Mouse (Mus musculus) stomach, embryonic 16.5 days (tissue): ENCODE data around the gene Hes5. TPM values are rescaled to one million over a fixed set of nuclear protein-coding genes. Genes with fewer than 3 reads are reported as not detected.
A peak's percentile ranks its signal among the peaks of the same experiment; 100 is the strongest.

Experiments used
- ATAC-seq: fragments of 200-750 bp; cut with Nextera tagmentation; 2 replicates; pipeline ENCODE4 v1.8.0; 2017; ENCODE audit warnings: moderate number of reproducible peaks, moderate TSS enrichment; ENCODE audit not compliant: insufficient read depth, low FRiP score
- H3K27ac ChIP-seq: fragments of 300-500 bp; sonication (generic); 2 replicates; pipeline ENCODE4 v1.5.1; 2014; ENCODE audit warnings: low read length
- H3K27me3 ChIP-seq: fragments of 300-500 bp; sonication (generic); 2 replicates; pipeline ENCODE4 v1.6.1; 2014; ENCODE audit warnings: low read length, control low read depth, mixed read lengths; ENCODE audit not compliant: control insufficient read depth, insufficient read depth
- H3K36me3 ChIP-seq: fragments of 300-500 bp; sonication (generic); 2 replicates; pipeline ENCODE4 v1.6.1; 2014; ENCODE audit warnings: low read length; ENCODE audit not compliant: control insufficient read depth, insufficient read depth
- H3K4me1 ChIP-seq: fragments of 300-500 bp; sonication (generic); 2 replicates; pipeline ENCODE4 v1.6.1; 2014; ENCODE audit warnings: low read length, control low read depth, mixed read lengths; ENCODE audit not compliant: control insufficient read depth, insufficient read depth
- H3K4me2 ChIP-seq: fragments of 300-500 bp; sonication (generic); 2 replicates; pipeline ENCODE4 v1.6.1; 2014; ENCODE audit warnings: low read depth, low read length, mixed read lengths
- H3K4me3 ChIP-seq: fragments of 300-500 bp; sonication (generic); replicated peaks from 2 replicates; pipeline ENCODE4 v1.5.1; 2014; ENCODE audit warnings: mild to moderate bottlenecking, low read length
- H3K9ac ChIP-seq: fragments of 300-500 bp; sonication (generic); 2 replicates; pipeline ENCODE4 v1.6.1; 2014; ENCODE audit warnings: low read length
- H3K9me3 ChIP-seq: fragments of 300-500 bp; sonication (generic); replicated peaks from 2 replicates; pipeline ENCODE4 v1.6.1; 2016; ENCODE audit warnings: low read length, control low read depth; ENCODE audit not compliant: control insufficient read depth
- WGBS: fragments of 180-500 bp; shearing (Covaris S2); extraction: QIAGEN DNeasy Blood & Tissue Kit; methylation state at CpG from one replicate; pipeline ENCODE4 v1.1.7; 2014; 5-methylcytosine and 5-hydroxymethylcytosine counted together
- polyA plus RNA-seq: library from polyadenylated mRNA; unstranded; fragments of >200 nt; fragmentation: Nextera tagmentation; extraction: Ambion mirVana; gene quantifications from 2 replicates; pipeline ENCODE4 v1.2.1, GENCODE M21; 2015

Gene Hes5
- polyA plus RNA-seq, 1 experiment from 2014 or later: 1.0 TPM

DNA sequence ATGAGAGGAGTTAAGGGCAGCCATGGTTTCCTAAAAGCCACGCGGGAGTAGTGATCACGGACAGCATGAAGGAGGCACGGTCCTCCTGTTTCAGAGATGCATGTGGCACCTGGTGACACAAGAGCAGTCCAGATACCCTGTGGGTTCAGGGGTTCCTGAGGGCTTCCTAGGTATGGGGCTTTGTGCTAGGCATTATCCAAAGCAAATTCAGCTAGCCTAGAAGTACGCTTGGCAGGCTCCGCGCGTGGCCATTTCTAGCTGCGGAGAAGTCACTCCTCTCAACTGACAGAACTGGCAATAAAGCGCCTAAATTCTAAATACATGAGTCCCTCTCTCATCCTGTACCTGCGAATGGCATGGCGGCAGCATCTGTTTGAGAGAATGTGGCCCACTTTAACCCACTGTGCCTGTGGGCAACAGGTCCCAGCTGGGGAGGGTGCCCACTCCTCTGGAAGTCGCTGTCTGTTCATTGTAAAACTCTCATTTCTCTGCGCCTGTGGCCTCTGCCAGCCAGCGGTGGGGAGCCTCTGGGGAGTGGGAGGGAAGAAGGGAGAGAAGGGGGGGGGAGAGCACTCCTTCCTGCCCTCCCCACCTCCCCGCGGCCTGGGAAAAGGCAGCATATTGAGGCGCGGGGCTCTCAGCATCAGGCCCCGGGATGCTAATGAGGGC lies 568 bp upstream of the Hes5 start:
- H3K4me2 ChIP-seq: peak overlapping the region; percentile 73
- H3K27me3 ChIP-seq: peaks cover 70% of the 10 kb centered on the region

DNA sequence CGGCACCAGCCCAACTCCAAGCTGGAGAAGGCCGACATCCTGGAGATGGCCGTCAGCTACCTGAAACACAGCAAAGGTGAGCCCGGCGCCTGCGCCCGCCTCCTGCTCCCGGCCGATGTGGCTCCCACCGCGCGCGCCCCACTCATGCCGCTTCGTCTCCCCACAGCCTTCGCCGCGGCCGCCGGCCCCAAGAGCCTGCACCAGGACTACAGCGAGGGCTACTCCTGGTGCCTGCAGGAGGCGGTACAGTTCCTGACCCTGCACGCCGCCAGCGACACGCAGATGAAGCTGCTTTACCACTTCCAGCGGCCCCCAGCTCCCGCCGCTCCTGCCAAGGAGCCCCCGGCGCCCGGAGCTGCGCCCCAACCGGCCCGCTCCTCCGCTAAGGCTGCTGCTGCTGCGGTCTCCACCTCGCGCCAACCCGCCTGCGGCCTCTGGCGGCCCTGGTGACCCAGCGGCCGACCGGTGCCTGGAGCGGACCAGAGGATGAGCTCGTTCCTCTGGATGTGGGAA lies 559 bp downstream of the Hes5 start:
- Histone ChIP-seq H3K9ac (peak overlapping the region; percentile 51), H3K4me1 (peaks cover 49% of the 10 kb centered on the region), H3K36me3 (no peaks in the 10 kb centered on the region), H3K27ac (no peak overlapping the region), H3K4me3 (peak overlapping the region; percentile 45), H3K27me3 (peaks cover 63% of the 10 kb centered on the region), H3K4me2 (peak overlapping the region; percentile 73), H3K9me3 (no peaks in the 10 kb centered on the region)
- ATAC-seq: no peak
- under 1% methylated on average over 47 of the region's 47 CpGs for WGBS

More for the DNA sequence above, 568 bp upstream of the Hes5 start:
- Histone ChIP-seq H3K27ac (no peak overlapping the region), H3K4me1 (peaks cover 38% of the 10 kb centered on the region), H3K9ac (peak overlapping the region; percentile 51; the same call in 1 of the 2 replicates), H3K4me3 (peak overlapping the region; percentile 45), H3K36me3 (no peaks in the 10 kb centered on the region), H3K9me3 (no peaks in the 10 kb centered on the region)
- no peak for ATAC-seq
- 29% methylated on average over 20 of the region's 20 CpGs for WGBS

DNA sequence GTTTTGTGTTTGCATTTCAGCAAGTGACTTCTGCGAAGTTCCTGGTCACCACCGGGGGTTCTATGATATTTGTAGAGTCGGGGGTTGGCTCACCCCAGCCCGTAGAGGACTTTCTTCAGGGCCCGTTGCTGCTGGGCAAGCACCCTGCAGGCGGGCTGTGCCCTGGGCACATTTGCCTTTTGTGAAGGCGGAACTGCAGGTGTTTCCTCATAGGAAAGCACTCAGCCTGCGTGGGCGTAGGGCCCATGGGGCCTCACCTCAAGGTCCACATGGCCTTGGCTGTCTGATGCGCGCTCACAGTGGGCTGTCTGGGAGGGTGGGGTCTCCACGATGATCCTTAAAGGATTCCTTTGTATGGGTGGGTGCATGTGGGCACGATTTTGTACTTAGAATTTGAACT lies 1.2 kb downstream of the Hes5 start:
- H3K36me3 ChIP-seq: no peaks in the 10 kb centered on the region
- peak overlapping the region; percentile 45 for H3K4me3 ChIP-seq
- peak overlapping the region; percentile 73 for H3K4me2 ChIP-seq
- H3K9ac ChIP-seq: no peak overlapping the region
- no peak for ATAC-seq
- H3K27me3 ChIP-seq: peaks cover 61% of the 10 kb centered on the region
- H3K9me3 ChIP-seq: no peaks in the 10 kb centered on the region
- H3K4me1 ChIP-seq: peaks cover 49% of the 10 kb centered on the region
- WGBS: 28% methylated on average over 13 of the region's 13 CpGs
- H3K27ac ChIP-seq: no peak overlapping the region

DNA sequence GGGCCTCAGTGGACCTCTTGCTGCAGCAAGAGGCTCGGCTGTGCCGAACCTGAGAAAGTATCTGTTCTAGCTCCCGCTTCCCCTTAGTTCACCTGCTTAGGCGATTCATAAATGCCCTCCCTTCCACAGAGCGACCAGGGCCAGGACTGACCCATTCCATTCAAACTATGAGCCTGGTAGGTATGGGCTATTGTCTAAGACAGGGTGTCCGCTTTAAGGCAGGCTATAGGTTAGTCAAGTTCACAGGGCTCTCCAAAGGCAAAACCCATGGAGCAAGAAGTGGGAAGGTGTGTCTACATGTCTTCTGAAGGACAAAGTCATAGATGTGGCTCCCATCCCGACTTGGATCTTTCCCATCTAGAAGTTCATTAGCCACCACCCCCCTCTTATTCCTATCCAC lies 2.0 kb downstream of the Hes5 start:
- Histone ChIP-seq H3K27ac (no peak overlapping the region), H3K4me3 (no peak overlapping the region), H3K4me2 (no peak overlapping the region), H3K9me3 (no peaks in the 10 kb centered on the region), H3K36me3 (no peaks in the 10 kb centered on the region), H3K9ac (no peak overlapping the region), H3K27me3 (peaks cover 54% of the 10 kb centered on the region), H3K4me1 (peaks cover 49% of the 10 kb centered on the region)
- no peak for ATAC-seq
- WGBS: 87% methylated on average over 7 of the region's 7 CpGs

DNA sequence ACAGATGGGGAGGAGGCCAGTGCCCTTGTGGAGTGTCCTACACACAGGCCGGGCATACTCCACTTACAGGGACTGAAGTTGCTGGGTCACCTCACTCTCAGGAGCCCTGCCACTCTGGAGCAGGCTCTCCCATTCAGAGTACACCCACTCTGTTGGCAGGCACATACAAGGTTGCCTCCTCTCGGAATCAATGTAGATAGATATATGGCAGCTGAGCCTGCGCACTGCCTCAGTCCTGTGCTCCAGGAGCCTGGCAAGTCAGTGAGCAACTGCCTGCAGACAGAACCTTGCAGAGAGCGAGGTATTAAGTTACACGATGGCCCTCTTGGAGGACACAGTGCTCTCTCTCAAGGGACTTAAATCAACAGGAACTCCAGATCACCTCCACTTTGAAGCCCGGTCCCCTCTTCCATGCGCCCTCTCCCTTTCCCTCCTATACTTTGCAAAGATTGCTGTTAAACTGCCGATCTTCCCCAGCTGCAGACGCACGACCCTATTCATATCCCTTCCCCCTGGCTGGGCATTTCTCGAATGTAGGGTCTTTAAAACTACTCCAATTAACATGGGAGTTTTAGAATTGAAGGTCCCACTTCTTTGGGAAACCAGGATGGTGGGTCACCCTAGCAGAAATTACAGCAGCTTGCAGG lies 2.6 kb downstream of the Hes5 start:
- WGBS: 40% methylated on average over 11 of the region's 11 CpGs
- peaks cover 44% of the 10 kb centered on the region for H3K4me1 ChIP-seq

DNA sequence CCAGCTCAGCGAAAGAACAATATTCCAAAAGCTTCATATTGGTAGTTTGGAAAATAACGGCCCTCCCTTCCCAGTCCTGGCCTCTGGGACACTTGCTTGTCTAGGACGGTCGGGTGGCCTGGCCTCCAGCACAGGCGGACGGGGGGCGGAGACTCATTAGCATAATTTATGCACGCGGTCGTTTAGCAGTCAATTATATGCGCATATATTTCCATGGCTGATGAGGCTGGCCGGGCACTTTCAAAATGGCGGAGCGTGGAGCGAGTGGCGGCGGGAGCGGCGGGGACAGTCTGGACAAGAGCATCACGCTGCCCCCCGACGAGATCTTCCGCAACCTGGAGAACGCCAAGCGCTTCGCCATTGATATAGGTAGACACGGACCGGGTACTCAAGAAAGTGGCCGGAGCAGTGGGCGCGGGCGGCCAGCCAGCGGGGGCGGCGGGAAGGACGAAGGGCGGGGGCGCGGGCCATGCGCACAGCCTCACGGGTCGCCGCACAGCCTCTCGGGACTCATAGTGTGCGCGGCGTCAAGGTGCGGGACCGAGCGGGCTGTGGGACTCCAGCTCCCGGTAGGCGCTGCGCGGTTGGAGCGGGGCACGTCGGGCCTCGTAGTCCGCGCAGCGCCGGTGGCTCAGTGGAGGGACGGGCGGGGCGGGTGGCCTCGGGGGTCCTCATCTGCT lies 3.3 kb downstream of the Hes5 start, which contains the start of gene Pank4:
TSS of gene Pank4 (plus strand) at position 223 of the 680 bp plus-strand sequence.
- WGBS: under 1% methylated on average over 66 of the region's 66 CpGs
- ATAC-seq: peak; percentile 96
- H3K4me1 ChIP-seq: peaks cover 43% of the 10 kb centered on the region
- H3K9me3 ChIP-seq: no peaks in the 10 kb centered on the region
- H3K36me3 ChIP-seq: no peaks in the 10 kb centered on the region
- H3K27ac ChIP-seq: peak within 1 kb of the TSS; percentile 89
- peak within 1 kb of the TSS; percentile 71 for H3K4me2 ChIP-seq
- H3K27me3 ChIP-seq: peaks cover 42% of the 10 kb centered on the region
- H3K9ac ChIP-seq: peak within 1 kb of the TSS; percentile 88
- peak within 1 kb of the TSS; percentile 86 for H3K4me3 ChIP-seq

More for the DNA sequence above, 2.6 kb downstream of the Hes5 start:
- ATAC-seq: no peak
- Histone ChIP-seq H3K4me3 (peak overlapping the region; percentile 86), H3K27ac (no peak overlapping the region), H3K9me3 (no peaks in the 10 kb centered on the region), H3K4me2 (peak overlapping the region; percentile 71), H3K36me3 (no peaks in the 10 kb centered on the region), H3K9ac (peak overlapping the region; percentile 88), H3K27me3 (peaks cover 50% of the 10 kb centered on the region)

DNA sequence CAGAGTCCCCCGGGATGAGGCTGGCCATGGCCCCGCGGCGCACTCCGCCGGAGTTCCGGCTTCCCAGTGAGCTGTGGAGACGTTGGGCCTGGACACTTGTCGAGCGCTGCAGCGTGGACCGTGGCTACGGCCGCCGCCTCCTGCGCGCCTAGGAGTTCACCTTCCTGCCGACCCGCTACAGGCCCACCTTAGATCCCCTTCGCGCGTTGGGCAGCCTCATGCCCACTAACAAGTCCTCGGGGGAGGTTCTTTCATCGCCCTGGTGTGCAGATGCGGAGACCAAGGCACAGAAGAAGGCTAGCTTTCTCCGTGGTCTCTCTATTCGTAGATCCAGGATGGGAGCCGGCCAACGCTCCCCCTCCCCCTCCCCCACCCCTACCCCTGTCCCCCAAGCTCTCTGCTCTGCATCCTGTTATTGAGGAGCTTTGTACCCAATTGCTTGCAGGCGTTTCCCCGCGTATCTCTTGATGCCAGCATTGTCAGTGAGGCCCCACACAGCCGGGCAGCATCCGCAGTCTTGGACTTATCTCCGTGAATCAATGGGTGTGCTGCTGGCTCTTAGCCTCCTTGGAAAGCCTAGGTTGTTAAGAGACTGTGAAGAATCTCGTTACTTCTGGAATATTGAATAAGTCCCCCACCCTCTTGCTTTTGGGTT lies 4.0 kb downstream of the Hes5 start:
- ATAC-seq: no peak
- H3K4me1 ChIP-seq: peaks cover 43% of the 10 kb centered on the region
- peak overlapping the region; percentile 89 for H3K27ac ChIP-seq

DNA sequence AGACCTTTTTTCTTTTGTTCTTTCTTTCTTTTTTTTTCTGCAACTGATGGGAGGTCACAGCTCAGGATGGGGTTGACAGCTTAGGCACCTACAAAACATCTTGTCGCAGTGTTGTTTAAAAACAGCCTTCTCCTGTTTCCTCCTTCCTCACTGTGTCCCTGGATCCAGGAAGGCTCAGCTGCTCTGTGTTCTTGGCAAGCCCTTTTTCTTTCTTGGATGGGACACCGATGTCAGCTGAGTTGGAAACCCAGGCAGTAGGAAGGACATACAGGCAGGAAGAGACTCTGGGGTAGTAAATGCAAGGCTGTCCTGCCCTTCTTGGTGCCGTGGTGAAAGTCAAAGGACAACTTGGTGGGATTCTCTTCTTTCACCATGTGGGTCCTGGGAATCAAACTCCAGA lies 5.1 kb downstream of the Hes5 start:
- Histone ChIP-seq H3K9ac (no peak overlapping the region; the same call in 1 of the 2 replicates), H3K4me2 (no peak overlapping the region), H3K4me1 (peaks cover 35% of the 10 kb centered on the region), H3K4me3 (no peak overlapping the region), H3K27ac (no peak overlapping the region), H3K27me3 (peaks cover 24% of the 10 kb centered on the region), H3K36me3 (peaks cover 9% of the 10 kb centered on the region), H3K9me3 (no peaks in the 10 kb centered on the region)
- 77% methylated on average over 3 of the region's 3 CpGs for WGBS
- no peak for ATAC-seq

More for the DNA sequence above, 4.0 kb downstream of the Hes5 start:
- Histone ChIP-seq H3K4me2 (peak overlapping the region; percentile 71), H3K9me3 (no peaks in the 10 kb centered on the region), H3K9ac (peak overlapping the region; percentile 88), H3K36me3 (no peaks in the 10 kb centered on the region), H3K27me3 (peaks cover 36% of the 10 kb centered on the region), H3K4me3 (peak overlapping the region; percentile 86)
- under 1% methylated on average over 32 of the region's 36 CpGs for WGBS
